Mouse (Mus musculus) MEL (cell line): ENCODE measurements around the gene Drosha. TPM values are rescaled to one million over a fixed set of nuclear protein-coding genes. Genes with fewer than 3 reads are reported as not detected.
A peak's percentile ranks its signal among the peaks of the same experiment; 100 is the strongest.

Source experiments
- DNase-seq: peaks from one replicate; pipeline ENCODE4 v3.0.0; 2011; ENCODE audit warnings: low read depth, low spot score
- H3K27ac ChIP-seq: 2 replicates; pipeline ENCODE4 v1.5.1; 2012; ENCODE audit warnings: low read depth, mild to moderate bottlenecking, control low read depth, low read length, moderate library complexity; ENCODE audit not compliant: control insufficient read depth
- H3K27me3 ChIP-seq, 2 experiments: fragments of 150-350 bp in 1 of 2; sonication (generic) in 1 of 2; 2 replicates each; pipeline ENCODE4 v1.6.1; 2012; ENCODE audit warnings: low read length in 2 of 2, mild to moderate bottlenecking in 2 of 2, improper control_type of control experiment in 1 of 2, moderate library complexity in 1 of 2; ENCODE audit not compliant: insufficient read depth in 2 of 2, control insufficient read depth in 1 of 2
- H3K36me3 ChIP-seq, 2 experiments: 2 replicates each; pipeline ENCODE4 v1.6.1; 2012 to 2014; ENCODE audit warnings: low read length in 2 of 2, improper control_type of control experiment in 1 of 2, inconsistent platforms in 1 of 2, mild to moderate bottlenecking in 1 of 2; ENCODE audit not compliant: insufficient read depth in 2 of 2, control insufficient read depth in 1 of 2
- H3K4me1 ChIP-seq, 2 experiments: fragments of 150-350 bp in 1 of 2; sonication (generic) in 1 of 2; 2 replicates each; pipeline ENCODE4 v1.6.1; 2012; ENCODE audit warnings: low read length in 2 of 2, improper control_type of control experiment in 1 of 2, mild to moderate bottlenecking in 1 of 2; ENCODE audit not compliant: insufficient read depth in 2 of 2, control insufficient read depth in 1 of 2
- H3K4me3 ChIP-seq, 2 experiments: fragments of 150-350 bp in 1 of 2; sonication (generic) in 1 of 2; 2 replicates each; pipeline ENCODE4 v1.5.1; 2012; ENCODE audit warnings: low read depth in 2 of 2, low read length in 2 of 2, mild to moderate bottlenecking in 2 of 2, moderate library complexity in 2 of 2, control low read depth in 1 of 2, improper control_type of control experiment in 1 of 2; ENCODE audit not compliant: control insufficient read depth in 1 of 2, insufficient read depth in 1 of 2
- H3K79me2 ChIP-seq: 2 replicates; pipeline ENCODE4 v1.6.1; 2012; ENCODE audit warnings: mild to moderate bottlenecking, low read length, moderate library complexity; ENCODE audit not compliant: control insufficient read depth, poor library complexity, insufficient read depth
- H3K9ac ChIP-seq: 2 replicates; pipeline ENCODE4 v1.6.1; 2012; ENCODE audit warnings: low read depth, mild to moderate bottlenecking, control low read depth, low read length, moderate library complexity; ENCODE audit not compliant: control insufficient read depth, poor library complexity, severe bottlenecking
- H3K9me3 ChIP-seq: fragments of 150-350 bp; sonication (generic); replicated peaks from 2 replicates; pipeline ENCODE4 v1.6.1; 2012; ENCODE audit warnings: mild to moderate bottlenecking, low read length, improper control_type of control experiment, moderate library complexity; ENCODE audit not compliant: insufficient read depth
- BHLHE40 ChIP-seq: IDR thresholded peaks from 2 replicates; pipeline ENCODE4 v1.6.1; 2012; ENCODE audit warnings: low read depth, mild to moderate bottlenecking, inconsistent platforms, low read length, improper control_type of control experiment, borderline replicate concordance
- CHD2 ChIP-seq: IDR thresholded peaks from 2 replicates; pipeline ENCODE4 v1.6.1; 2011; ENCODE audit warnings: low read length, improper control_type of control experiment
- ELF1 ChIP-seq: IDR thresholded peaks from 2 replicates; pipeline ENCODE4 v1.6.1; 2014; ENCODE audit warnings: low read depth, mild to moderate bottlenecking, inconsistent platforms, low read length, improper control_type of control experiment, moderate library complexity
- EP300 ChIP-seq, 2 experiments: IDR thresholded peaks; 2 replicates each; pipeline ENCODE4 v1.6.1; 2011; ENCODE audit warnings: improper control_type of control experiment in 2 of 2, low read length in 2 of 2, low read depth in 1 of 2, mild to moderate bottlenecking in 1 of 2
- ETS1 ChIP-seq: IDR thresholded peaks from 2 replicates; pipeline ENCODE4 v1.6.1; 2012; ENCODE audit warnings: low read depth, mild to moderate bottlenecking, inconsistent platforms, low read length, improper control_type of control experiment, moderate library complexity
- GATA1 ChIP-seq: IDR thresholded peaks from 2 replicates; pipeline ENCODE4 v1.6.1; 2011; ENCODE audit warnings: low read depth, low read length, improper control_type of control experiment
- HCFC1 ChIP-seq: IDR thresholded peaks from 2 replicates; pipeline ENCODE4 v1.6.1; 2012; ENCODE audit warnings: low read depth, mild to moderate bottlenecking, inconsistent platforms, low read length, improper control_type of control experiment, moderate library complexity
- JUND ChIP-seq: IDR thresholded peaks from 2 replicates; pipeline ENCODE4 v1.6.1; 2011; ENCODE audit warnings: low read depth, mild to moderate bottlenecking, improper control_type of control experiment, low read length
- KAT2A ChIP-seq: conservative IDR thresholded peaks from 2 replicates; pipeline ENCODE4 v1.6.1; 2012; ENCODE audit warnings: low read depth, low read length, improper control_type of control experiment, inconsistent platforms
- MAFK ChIP-seq: IDR thresholded peaks from 2 replicates; pipeline ENCODE4 v1.6.1; 2011; ENCODE audit warnings: low read depth, mild to moderate bottlenecking, low read length, improper control_type of control experiment, borderline replicate concordance
- MAZ ChIP-seq: IDR thresholded peaks from 2 replicates; pipeline ENCODE4 v1.6.1; 2012; ENCODE audit warnings: low read depth, mild to moderate bottlenecking, inconsistent platforms, low read length, improper control_type of control experiment
- MYC ChIP-seq: IDR thresholded peaks from 2 replicates; pipeline ENCODE4 v1.6.1; 2011; ENCODE audit warnings: low read depth, mild to moderate bottlenecking, low read length, improper control_type of control experiment, moderate library complexity
- POLR2A ChIP-seq, 2 experiments: IDR thresholded peaks; 2 replicates each; pipeline ENCODE4 v1.6.1; 2011 to 2012; ENCODE audit warnings: low read length in 2 of 2, mild to moderate bottlenecking in 2 of 2, control low read depth in 1 of 2, improper control_type of control experiment in 1 of 2, low read depth in 1 of 2, moderate library complexity in 1 of 2; ENCODE audit not compliant: control insufficient read depth in 1 of 2, insufficient read depth in 1 of 2, poor library complexity in 1 of 2
- RCOR1 ChIP-seq: IDR thresholded peaks from 2 replicates; pipeline ENCODE4 v1.6.1; 2012; ENCODE audit warnings: low read depth, mild to moderate bottlenecking, inconsistent platforms, low read length, improper control_type of control experiment
- SIN3A ChIP-seq: IDR thresholded peaks from 2 replicates; pipeline ENCODE4 v1.6.1; 2012; ENCODE audit warnings: low read length, improper control_type of control experiment, inconsistent platforms
- SMC3 ChIP-seq: IDR thresholded peaks from 2 replicates; pipeline ENCODE4 v1.6.1; 2011; ENCODE audit warnings: low read depth, low read length, improper control_type of control experiment
- TAL1 ChIP-seq: IDR thresholded peaks from 2 replicates; pipeline ENCODE4 v1.6.1; 2012; ENCODE audit warnings: mild to moderate bottlenecking, inconsistent platforms, low read length, moderate library complexity, mixed read lengths
- TBP ChIP-seq: IDR thresholded peaks from 2 replicates; pipeline ENCODE4 v1.8.0; 2011; ENCODE audit warnings: low read depth, low read length, improper control_type of control experiment
- TCF12 ChIP-seq: IDR thresholded peaks from 2 replicates; pipeline ENCODE4 v1.6.1; 2014; ENCODE audit warnings: low read depth, mild to moderate bottlenecking, inconsistent platforms, low read length, improper control_type of control experiment, moderate library complexity
- USF1 ChIP-seq: IDR thresholded peaks from 2 replicates; pipeline ENCODE4 v1.6.1; 2014; ENCODE audit warnings: low read depth, mild to moderate bottlenecking, inconsistent platforms, low read length, improper control_type of control experiment, moderate library complexity
- ZC3H11A ChIP-seq: IDR thresholded peaks from 2 replicates; pipeline ENCODE4 v1.6.1; 2012; ENCODE audit warnings: low read depth, mild to moderate bottlenecking, inconsistent platforms, low read length, improper control_type of control experiment
- polyA plus RNA-seq, 2 experiments: library from polyadenylated mRNA; stranded (reverse) in 1 of 2; unstranded in 1 of 2; fragments of >175 nt in 1 of 2; fragments of >200 nt in 1 of 2; gene quantifications; 2 replicates each; pipeline versions ENCODE4 v1.2.1 to v1.2.4; 2012; ENCODE audit warnings: low replicate concordance in 2 of 2, low read depth in 1 of 2; ENCODE audit not compliant: insufficient read length in 2 of 2, insufficient read depth in 1 of 2, missing spikeins in 1 of 2
- total RNA-seq: library from RNA; depleted of rRNA; stranded (reverse); fragments of 300-350 nt; gene quantifications from 2 replicates; pipeline ENCODE4 v1.2.3, GENCODE M21; 2012

Gene Drosha
- total and polyA plus RNA-seq, 3 experiments = 43.3 to 482 (median 96.9) TPM

DNA sequence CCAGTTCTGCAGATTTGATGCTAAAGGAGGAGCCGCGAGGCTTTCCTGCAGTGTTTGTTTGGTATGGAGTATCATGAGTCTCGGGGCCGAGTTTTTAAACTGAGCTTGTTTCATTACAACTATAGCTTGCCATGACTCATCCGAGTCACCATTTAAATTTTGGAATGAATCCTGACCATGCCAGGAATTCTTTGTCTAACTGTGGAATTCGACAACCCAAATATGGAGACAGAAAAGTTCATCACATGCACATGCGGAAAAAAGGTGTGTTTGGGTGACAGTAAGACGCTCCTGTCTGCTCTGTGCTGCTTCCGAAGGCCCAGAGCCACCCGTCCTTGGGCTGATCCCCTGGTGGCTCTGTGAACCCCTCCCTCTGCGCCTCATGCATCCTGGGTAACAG, 65.3 kb downstream of the Drosha start:
- no peaks in the 10 kb centered on the region for H3K9me3 ChIP-seq
- H3K9ac ChIP-seq = no peak overlapping the region
- TF ChIP-seq TCF12 = no peak
- no peak for TF ChIP-seq MAFK
- TF ChIP-seq HCFC1 = no peak
- peaks cover 4 to 9% of the 10 kb centered on the region in 2 experiments; a peak in 3 of 4 replicates for H3K4me1 ChIP-seq
- H3K4me3 ChIP-seq = no peak overlapping the region
- peaks cover 12 to 15% of the 10 kb centered on the region in 2 experiments for H3K36me3 ChIP-seq
- H3K27ac ChIP-seq = no peak overlapping the region
- no peaks in the 10 kb centered on the region for H3K79me2 ChIP-seq
- no peak for DNase-seq
- no peaks in the 10 kb centered on the region for H3K27me3 ChIP-seq

DNA sequence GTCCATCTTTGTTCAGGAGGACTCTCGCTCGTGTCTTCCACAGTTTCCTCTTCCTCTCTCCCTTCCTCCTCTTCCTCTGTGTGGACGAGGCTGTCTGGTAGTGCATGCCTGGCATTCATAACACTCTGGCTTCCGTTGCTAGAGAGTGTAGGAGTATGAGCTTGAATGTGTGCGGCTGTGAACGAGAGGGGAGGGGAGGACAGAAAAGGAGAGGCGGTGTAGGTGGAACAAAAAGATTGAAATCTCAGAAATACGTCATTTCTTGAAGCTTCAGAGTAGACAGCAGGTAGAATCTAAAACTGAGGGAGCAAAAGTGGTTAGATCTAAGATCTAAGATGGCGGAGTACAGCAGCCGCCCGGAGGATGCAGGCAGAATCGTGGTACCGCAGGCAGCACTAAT, 70.8 kb downstream of the Drosha start:
- Histone ChIP-seq H3K4me1 (peaks cover 12 to 28% of the 10 kb centered on the region in 2 experiments), H3K27ac (peak overlapping the region; percentile 95), H3K36me3 (peaks cover 7 to 26% of the 10 kb centered on the region in 2 experiments; a peak in 3 of 4 replicates), H3K4me3 (peak overlapping the region; percentile 52 to 53), H3K79me2 (no peaks in the 10 kb centered on the region; the same call in 1 of the 2 replicates), H3K9ac (peak overlapping the region; percentile 67), H3K27me3 (no peaks in the 10 kb centered on the region), H3K9me3 (no peaks in the 10 kb centered on the region)
- TF ChIP-seq SIN3A (peak; percentile 27; the same call in 1 of the 2 replicates), RCOR1 (no peak), ETS1 (no peak), KAT2A (no peak), CHD2 (no peak), JUND (no peak), TAL1 (no peak), EP300 (IDR thresholded peaks at IDR 0.05; ENCODE audit: low read depth in 1 of 2, low read length in 2 of 2) (peak; percentile 23 to 41; a peak in 3 of 4 replicates), TCF12 (no peak), MYC (no peak), BHLHE40 (no peak), TBP (peak; percentile 83), POLR2A (IDR thresholded peaks at IDR 0.05; ENCODE audit: control insufficient read depth in 1 of 2, insufficient read depth in 1 of 2, low read depth in 1 of 2, low read length in 2 of 2, poor library complexity in 1 of 2) (peak; percentile 20 to 21; a peak in 2 of 4 replicates), ZC3H11A (no peak), GATA1 (no peak), MAZ (no peak), ELF1 (no peak), SMC3 (no peak), USF1 (no peak)
- TF ChIP-seq, all 39 proteins: peak for 4
- peak; percentile 80 for DNase-seq
